ENCODE assay signal across 14 mouse cellular contexts in the genomic region with DNA sequence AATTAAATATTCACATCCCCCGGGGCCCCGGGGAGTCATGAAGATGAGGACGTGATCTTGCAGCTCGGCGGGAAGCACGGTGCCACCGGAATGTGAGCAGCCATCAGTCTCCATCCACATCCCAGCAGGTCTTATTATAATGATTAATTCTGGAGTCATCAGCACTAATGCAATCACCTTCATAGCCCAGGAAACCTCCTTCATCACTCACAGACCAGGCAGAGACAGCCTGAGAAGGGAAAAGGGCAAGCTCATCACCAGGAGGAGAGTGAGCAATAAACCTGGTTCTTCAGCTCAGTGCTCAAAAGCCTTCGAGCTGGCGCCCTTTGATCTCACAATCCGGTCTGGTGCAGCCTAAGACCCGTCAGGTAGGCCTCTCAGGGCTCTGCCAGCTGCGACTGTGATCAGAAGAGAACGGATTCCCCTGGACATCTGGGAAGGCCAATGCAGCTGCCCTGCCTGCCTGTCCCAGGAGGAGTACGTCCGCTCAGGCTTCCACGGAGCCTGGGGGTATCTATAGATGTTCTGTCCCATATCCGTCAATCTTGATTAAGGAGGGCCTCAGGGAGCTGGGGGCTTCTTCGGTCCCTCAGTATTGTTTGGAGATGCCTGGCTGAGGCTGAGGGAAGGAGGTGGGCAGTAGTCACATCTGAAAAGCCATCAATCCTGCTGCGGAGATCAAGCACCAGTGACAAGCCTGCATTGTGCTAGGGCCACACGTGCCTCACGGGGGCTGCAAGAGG. TPM values are rescaled to one million over a fixed set of nuclear protein-coding genes. Genes with fewer than 3 reads are reported as not detected.
DNase-seq lines count a peak whose midpoint lies in the region; ATAC-seq lines count a peak whose summit lies in the region.
"Had no signal": no experiment of that assay in that cellular context is flagged by ENCODE, and none has a peak within 500 bp of the region (broad histone marks: within the 10 kb centered on the region; RNA-seq: fewer than 3 reads in every experiment).

No protein-coding gene starts in this region.

- no peak overlapping the region; the same call in 1 of the 2 replicates for H3K9ac ChIP-seq in kidney, embryonic 14.5 days (ENCODE audit: low read depth, low read length)
- no peak overlapping the region for H3K9ac ChIP-seq in hindbrain, embryonic 12.5 days
- no peak overlapping the region for H3K9ac ChIP-seq in midbrain, embryonic 13.5 days (replicated peaks)
- H3K9ac ChIP-seq: limb, embryonic 15.5 days had no signal

- ATAC-seq in kidney, embryonic 14.5 days (ENCODE audit: low FRiP score, low TSS enrichment), result no peak
- ATAC-seq in hindbrain, embryonic 12.5 days (ENCODE audit: low FRiP score), result peak; percentile 78
- ATAC-seq in midbrain, embryonic 13.5 days, result peak; percentile 84
- no peak for ATAC-seq in activated CD4-positive, CD25-positive, alpha-beta regulatory T cell, adult 4 months

- WGBS in kidney, embryonic 14.5 days, result 17% methylated on average over 21 of the region's 21 CpGs
- WGBS in hindbrain, embryonic 12.5 days, result 14% methylated on average over 21 of the region's 21 CpGs
- 28% methylated on average over 21 of the region's 21 CpGs for WGBS in midbrain, embryonic 13.5 days

- H3K36me3 ChIP-seq in kidney, embryonic 14.5 days (ENCODE audit: control insufficient read depth, insufficient read depth, low read length), result no peaks in the 10 kb centered on the region
- H3K36me3 ChIP-seq in hindbrain, embryonic 12.5 days, result no peaks in the 10 kb centered on the region
- H3K36me3 ChIP-seq in midbrain, embryonic 13.5 days, result no peaks in the 10 kb centered on the region
- H3K36me3 ChIP-seq: limb, embryonic 15.5 days had no signal

- no peak overlapping the region for H3K4me3 ChIP-seq in kidney, embryonic 14.5 days (ENCODE audit: low read length)
- no peak overlapping the region for H3K4me3 ChIP-seq in hindbrain, embryonic 12.5 days
- no peak overlapping the region for H3K4me3 ChIP-seq in midbrain, embryonic 13.5 days (replicated peaks)
- H3K4me3 ChIP-seq: limb, embryonic 15.5 days had no signal

- no peaks in the 10 kb centered on the region for H3K9me3 ChIP-seq in kidney, embryonic 14.5 days (ENCODE audit: control insufficient read depth, low read length)
- 0 out of 2 replicates have a peak, but pooled peaks cover 4% of the 10 kb centered on the region for H3K9me3 ChIP-seq in hindbrain, embryonic 12.5 days (replicated peaks)
- H3K9me3 ChIP-seq in midbrain, embryonic 13.5 days, result no peaks in the 10 kb centered on the region
- H3K9me3 ChIP-seq: limb, embryonic 15.5 days had no signal

- no peaks in the 10 kb centered on the region; the same call in 1 of the 2 replicates for H3K27me3 ChIP-seq in kidney, embryonic 14.5 days (ENCODE audit: control insufficient read depth, insufficient read depth, low read length)
- H3K27me3 ChIP-seq in hindbrain, embryonic 12.5 days, result peaks cover 5% of the 10 kb centered on the region; the same call in 1 of the 2 replicates
- H3K27me3 ChIP-seq in midbrain, embryonic 13.5 days, result peaks cover 8% of the 10 kb centered on the region; the same call in 1 of the 2 replicates

- H3K27ac ChIP-seq in kidney, embryonic 14.5 days (ENCODE audit: low read depth, low read length), result no peak overlapping the region
- peak overlapping the region; percentile 76 for H3K27ac ChIP-seq in hindbrain, embryonic 12.5 days
- H3K27ac ChIP-seq in midbrain, embryonic 13.5 days, result 0 out of 2 replicates have a peak overlapping the region, but pooled peaks have one; percentile 4
- H3K27ac ChIP-seq: limb, embryonic 15.5 days had no signal

- DNase-seq in kidney, postnatal 4 days, result peak; percentile 19 to 46
- DNase-seq in adrenal gland, postnatal 25 days, result no peak
- DNase-seq in cerebellum, postnatal 4 days (ENCODE audit: low spot score in 2 of 2), result no peak
- no peak for DNase-seq in gastrocnemius, postnatal 25 days
- DNase-seq: cerebellum, postnatal 14 days; heart, postnatal 4 days; lung, postnatal 10 days had no signal

- no peaks in the 10 kb centered on the region for H3K4me1 ChIP-seq in kidney, embryonic 14.5 days (ENCODE audit: control insufficient read depth, insufficient read depth, low read length)
- peaks cover 27% of the 10 kb centered on the region for H3K4me1 ChIP-seq in hindbrain, embryonic 12.5 days
- peaks cover 19% of the 10 kb centered on the region for H3K4me1 ChIP-seq in midbrain, embryonic 13.5 days (replicated peaks)

- H3K4me2 ChIP-seq in kidney, embryonic 14.5 days (replicated peaks; ENCODE audit: low read depth, low read length), result no peak overlapping the region
- peak overlapping the region; percentile 29 for H3K4me2 ChIP-seq in hindbrain, embryonic 12.5 days (replicated peaks)
- H3K4me2 ChIP-seq in midbrain, embryonic 13.5 days (replicated peaks), result peak overlapping the region; percentile 2; the same call in 1 of the 2 replicates
- H3K4me2 ChIP-seq: limb, embryonic 15.5 days had no signal

RNA-seq across cellular contexts. Expression of a gene that starts 12.2 kb away (rescaled TPM):
- 103 and 140 TPM in 2 replicates for polyA plus RNA-seq in kidney, embryonic 14.5 days (2014; fragmentation: Nextera tagmentation; extraction: Ambion mirVana)
- polyA plus RNA-seq in hindbrain, embryonic 12.5 days (2016; fragmentation: Nextera tagmentation; extraction: Ambion mirVana), result 655 and 681 TPM in 2 replicates
- polyA plus RNA-seq in midbrain, embryonic 13.5 days (2015; fragmentation: Nextera tagmentation; extraction: Ambion mirVana), result 83.3 and 117 TPM in 2 replicates
- 8.4 and 9.5 TPM in 2 replicates for total RNA-seq in adrenal gland, postnatal 25 days (2021)
- polyA plus RNA-seq in activated CD4-positive, CD25-positive, alpha-beta regulatory T cell, adult 4 months (2017; shearing (Covaris generic)), result not detected
- under 1 TPM in 1 of 2 experiments, not detected in 1; 0.49 TPM for total RNA-seq in gastrocnemius, postnatal 25 days (2021)
- total RNA-seq: CH12.LX; granulocyte monocyte progenitor cell, adult 5-6 weeks had no signal

RNA-seq across cellular contexts. Expression of a gene that starts 18.1 kb away (rescaled TPM):
- 162 and 192 TPM in 2 replicates for polyA plus RNA-seq in kidney, embryonic 14.5 days (2014; fragmentation: Nextera tagmentation; extraction: Ambion mirVana)
- 117 and 128 TPM in 2 replicates for polyA plus RNA-seq in hindbrain, embryonic 12.5 days (2016; fragmentation: Nextera tagmentation; extraction: Ambion mirVana)
- 119 and 120 TPM in 2 replicates for polyA plus RNA-seq in midbrain, embryonic 13.5 days (2015; fragmentation: Nextera tagmentation; extraction: Ambion mirVana)
- 63.7 and 72.0 TPM in 2 replicates for total RNA-seq in adrenal gland, postnatal 25 days (2021)
- polyA plus RNA-seq in activated CD4-positive, CD25-positive, alpha-beta regulatory T cell, adult 4 months (2017; shearing (Covaris generic)), result 100 to 1,000 TPM; 123 to 134 TPM
- 10 to 100 TPM; 18.0 to 19.1 TPM for total RNA-seq in gastrocnemius, postnatal 25 days (2021)

RNA-seq across cellular contexts. Expression of a gene that starts 53.7 kb away (rescaled TPM):
- 1.9 and 3.0 TPM in 2 replicates for polyA plus RNA-seq in kidney, embryonic 14.5 days (2014; fragmentation: Nextera tagmentation; extraction: Ambion mirVana)
- polyA plus RNA-seq in hindbrain, embryonic 12.5 days (2016; fragmentation: Nextera tagmentation; extraction: Ambion mirVana), result 7.1 and 7.5 TPM in 2 replicates
- polyA plus RNA-seq in midbrain, embryonic 13.5 days (2015; fragmentation: Nextera tagmentation; extraction: Ambion mirVana), result 2.9 and 3.0 TPM in 2 replicates
- 16.7 and 23.1 TPM in 2 replicates for total RNA-seq in adrenal gland, postnatal 25 days (2021)
- polyA plus RNA-seq in activated CD4-positive, CD25-positive, alpha-beta regulatory T cell, adult 4 months (2017; shearing (Covaris generic)), result 1 to 10 TPM; 3.3 to 3.9 TPM
- total RNA-seq in gastrocnemius, postnatal 25 days (2021), result 100 to 1,000 TPM in 1 of 2 experiments, 10 to 100 TPM in 1; 62.5 to 147 TPM

Comparison
In these comparisons a context has a peak if more than half of its experiments do, and no peak if none do; other contexts are left out.
1. DNase-seq: peak in kidney, postnatal 4 days (2 of 2); none in adrenal gland, postnatal 25 days (single experiment), cerebellum, postnatal 4 days (0 of 2) and gastrocnemius, postnatal 25 days (single experiment).
2. ATAC-seq: peak in hindbrain, embryonic 12.5 days (single experiment) and midbrain, embryonic 13.5 days (single experiment); none in kidney, embryonic 14.5 days (single experiment) and activated CD4-positive, CD25-positive, alpha-beta regulatory T cell, adult 4 months (single experiment).
3. RNA of a gene that starts 12.2 kb away (polyA plus RNA-seq): 655 to 681 TPM in hindbrain, embryonic 12.5 days, 103 to 140 TPM in kidney, embryonic 14.5 days and 83.3 to 117 TPM in midbrain, embryonic 13.5 days; not detected in activated CD4-positive, CD25-positive, alpha-beta regulatory T cell, adult 4 months; every median in the first group is over 10 times any median in the second.